Mouse (Mus musculus): ENCODE data around the gene Ror2.

The Ror2 gene

GRCm38 (mm10) chr13:53188935-53189334, 97.0 kb downstream of the Ror2 start:
- DNase-seq = no peak

- DNase-seq = no peak
Observed at GRCm38 (mm10) chr13:53184858-53185257, 101.1 kb downstream of the Ror2 start.

- DNase-seq = no peak
Observed at GRCm38 (mm10) chr13:53184149-53184548, 101.8 kb downstream of the Ror2 start.

GRCm38 (mm10) chr13:53183161-53183577, 102.8 kb downstream of the Ror2 start:
- DNase-seq = no peak

GRCm38 (mm10) chr13:53178594-53178993, 107.3 kb downstream of the Ror2 start:
- DNase-seq = peak; percentile 85

GRCm38 (mm10) chr13:53178171-53178570, 107.8 kb downstream of the Ror2 start:
- no peak for DNase-seq

GRCm38 (mm10) chr13:53177424-53177718, 108.6 kb downstream of the Ror2 start:
- no peak for DNase-seq

GRCm38 (mm10) chr13:53176695-53177423, 109.1 kb downstream of the Ror2 start:
- DNase-seq = no peak

- DNase-seq = no peak
Observed at GRCm38 (mm10) chr13:53175041-53175440, 110.9 kb downstream of the Ror2 start.

GRCm38 (mm10) chr13:53163671-53164070, 122.3 kb downstream of the Ror2 start:
- no peak for DNase-seq

- no peak for DNase-seq
Observed at GRCm38 (mm10) chr13:53163060-53163459, 122.9 kb downstream of the Ror2 start.

GRCm38 (mm10) chr13:53159501-53159900, 126.4 kb downstream of the Ror2 start:
- no peak for DNase-seq

GRCm38 (mm10) chr13:53158405-53159005, 127.4 kb downstream of the Ror2 start:
- no peak for DNase-seq

GRCm38 (mm10) chr13:53156911-53157310, 129.0 kb downstream of the Ror2 start:
- no peak for DNase-seq

- no peak for DNase-seq
Observed at GRCm38 (mm10) chr13:53156282-53156681, 129.6 kb downstream of the Ror2 start.

- no peak for DNase-seq
Observed at GRCm38 (mm10) chr13:53145511-53145910, 140.4 kb downstream of the Ror2 start.

- DNase-seq = no peak
Observed at GRCm38 (mm10) chr13:53143076-53143475, 142.8 kb downstream of the Ror2 start.

- no peak for DNase-seq
Observed at GRCm38 (mm10) chr13:53142268-53142667, 143.7 kb downstream of the Ror2 start.

GRCm38 (mm10) chr13:53140298-53140697, 145.6 kb downstream of the Ror2 start:
- DNase-seq = no peak

- peak; percentile 17 for DNase-seq
Observed at GRCm38 (mm10) chr13:53130567-53130966, 155.4 kb downstream of the Ror2 start.

GRCm38 (mm10) chr13:53130032-53130431, 155.9 kb downstream of the Ror2 start:
- no peak for DNase-seq

GRCm38 (mm10) chr13:53125627-53126026, 160.3 kb downstream of the Ror2 start:
- no peak for DNase-seq

- DNase-seq = no peak
Observed at GRCm38 (mm10) chr13:53122085-53122484, 163.8 kb downstream of the Ror2 start.

- DNase-seq = peak; percentile 47
Observed at GRCm38 (mm10) chr13:53120906-53121305, 165.0 kb downstream of the Ror2 start.

Data from retina, postnatal 1 day (tissue).